Mouse (Mus musculus): Measurements from ENCODE around the gene N4bp1.

N4bp1 gene

DNA sequence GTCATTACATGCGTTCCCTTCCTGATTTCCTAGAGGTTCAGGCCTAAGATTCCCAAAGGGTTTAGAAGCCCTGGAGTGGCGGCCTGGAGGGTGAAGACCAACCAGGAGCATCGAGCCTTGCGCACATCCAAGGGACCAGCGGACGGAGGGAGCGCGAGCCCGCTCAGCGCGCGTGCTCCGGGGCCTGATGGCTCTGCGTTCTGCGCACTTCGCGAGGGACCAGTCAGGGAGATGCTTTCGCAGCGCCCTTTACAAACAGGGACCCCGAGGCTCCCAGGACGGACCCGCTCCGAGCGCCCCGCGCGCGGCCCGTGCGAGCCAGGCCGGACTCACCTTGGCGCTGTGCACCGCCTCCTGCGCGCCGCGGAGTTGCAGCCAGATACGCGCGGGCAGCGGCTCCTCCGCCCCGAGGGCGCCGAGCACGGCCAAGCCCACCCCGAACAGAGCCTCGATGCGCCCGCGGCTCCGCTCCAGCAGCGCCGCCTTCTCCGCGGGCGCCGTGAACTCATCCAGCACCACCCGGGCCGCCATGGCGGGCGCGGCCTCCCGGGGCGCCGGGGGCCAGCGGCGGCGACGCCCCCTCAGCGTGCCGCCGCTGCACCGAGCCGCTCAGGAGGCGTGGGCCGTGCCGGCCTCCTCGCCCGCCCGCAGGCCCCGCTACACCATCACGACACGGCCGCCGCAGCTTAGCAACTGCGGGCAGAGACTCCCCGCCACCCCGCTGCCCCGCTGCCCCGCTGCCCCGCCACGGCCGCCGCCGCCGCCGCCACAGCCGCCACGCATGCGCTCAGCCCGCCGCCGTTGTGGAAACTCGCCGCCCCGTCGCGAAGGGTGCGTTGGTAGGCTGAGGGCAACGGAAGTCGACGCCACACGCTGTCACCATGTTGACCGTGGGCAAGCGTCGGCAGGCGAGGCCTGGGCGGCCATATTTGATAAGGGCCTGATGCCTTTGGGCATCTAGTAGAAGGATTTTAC, at the start of gene N4bp1:
N4bp1 (minus strand) TSS at position 770 of the 975 bp plus-strand sequence.
- DNase-seq = peak; percentile 95 to 98

DNA sequence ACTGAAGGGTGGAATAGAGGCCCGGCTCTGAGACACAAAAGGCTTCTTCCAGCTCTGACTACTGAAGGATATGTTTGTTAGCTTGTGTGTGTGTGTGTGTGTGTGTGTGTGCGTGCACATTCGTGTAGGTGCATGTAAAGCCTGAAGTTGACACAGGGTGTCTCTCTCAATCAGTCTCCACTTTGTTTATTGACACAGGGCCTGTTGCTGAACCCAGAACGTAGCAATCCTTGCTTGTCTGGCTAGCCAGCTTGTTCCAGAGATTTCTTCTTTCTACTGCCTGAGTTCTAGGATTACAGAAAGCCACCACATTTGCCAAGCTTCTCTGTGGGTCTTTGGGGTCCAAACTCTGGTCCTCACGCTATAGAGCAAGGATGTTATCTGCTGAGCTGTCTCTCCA, 49.8 kb upstream of the N4bp1 start:
- no peak for DNase-seq

DNA sequence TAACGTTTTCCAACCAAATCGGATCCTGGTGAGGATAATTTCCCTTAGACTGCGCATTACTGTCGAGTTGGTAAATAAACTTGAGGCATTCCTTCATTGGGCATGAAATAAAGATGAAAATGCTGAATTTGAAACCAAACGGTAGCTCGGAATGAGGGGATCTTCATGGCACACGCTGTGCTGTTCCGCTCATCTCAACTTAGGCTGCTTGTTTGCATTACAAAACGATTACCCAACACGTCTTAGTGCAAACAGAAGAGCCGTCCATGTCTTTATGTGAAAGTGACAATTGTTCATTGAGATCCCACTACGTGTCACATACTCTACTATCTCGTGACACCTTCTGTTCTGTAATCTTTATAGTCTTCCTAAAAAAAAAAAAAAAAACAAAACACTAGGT, 49.3 kb upstream of the N4bp1 start:
- no peak for DNase-seq

DNA sequence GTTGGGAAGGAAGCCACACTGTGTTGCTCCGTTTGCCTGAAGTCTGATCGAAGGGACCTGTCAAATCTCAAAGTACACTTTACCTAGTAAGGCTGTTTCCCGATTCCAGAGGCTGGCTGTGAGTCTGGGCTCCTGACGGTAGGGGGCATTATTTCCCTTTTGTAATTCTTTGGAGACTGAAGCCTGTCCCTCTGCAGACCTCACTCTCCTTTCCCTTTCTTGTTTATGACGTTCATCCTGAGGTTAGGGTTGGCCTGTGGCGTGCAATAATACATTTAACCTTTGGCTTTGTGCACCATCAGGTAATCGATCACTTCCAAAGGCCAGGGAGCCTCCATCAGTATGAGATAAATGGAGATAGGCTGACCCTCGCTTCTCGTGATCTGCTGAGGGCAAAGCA, 48.8 kb upstream of the N4bp1 start:
- peak; percentile 84 for DNase-seq

DNA sequence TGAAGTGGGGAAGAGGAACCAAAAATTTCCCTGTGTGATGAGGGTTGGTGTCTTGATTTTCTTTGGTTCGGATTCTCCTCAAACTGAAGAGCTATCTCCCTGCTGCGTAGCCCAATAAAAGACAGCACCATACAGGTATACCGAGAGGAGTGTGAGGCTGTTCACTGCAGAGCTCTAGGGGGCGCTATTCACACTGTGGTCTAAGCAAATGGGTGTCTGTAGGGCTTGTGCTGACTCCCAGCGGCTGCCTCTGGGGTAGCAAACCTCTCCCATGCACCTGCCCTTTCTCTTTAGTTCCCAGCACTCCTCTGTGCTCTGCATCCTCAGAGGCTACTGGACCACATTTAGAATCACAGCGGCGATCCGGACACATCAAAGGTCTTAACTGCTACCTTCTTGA, 41.2 kb upstream of the N4bp1 start:
- peak in 1 of 2 experiments; percentile 39 for DNase-seq

DNA sequence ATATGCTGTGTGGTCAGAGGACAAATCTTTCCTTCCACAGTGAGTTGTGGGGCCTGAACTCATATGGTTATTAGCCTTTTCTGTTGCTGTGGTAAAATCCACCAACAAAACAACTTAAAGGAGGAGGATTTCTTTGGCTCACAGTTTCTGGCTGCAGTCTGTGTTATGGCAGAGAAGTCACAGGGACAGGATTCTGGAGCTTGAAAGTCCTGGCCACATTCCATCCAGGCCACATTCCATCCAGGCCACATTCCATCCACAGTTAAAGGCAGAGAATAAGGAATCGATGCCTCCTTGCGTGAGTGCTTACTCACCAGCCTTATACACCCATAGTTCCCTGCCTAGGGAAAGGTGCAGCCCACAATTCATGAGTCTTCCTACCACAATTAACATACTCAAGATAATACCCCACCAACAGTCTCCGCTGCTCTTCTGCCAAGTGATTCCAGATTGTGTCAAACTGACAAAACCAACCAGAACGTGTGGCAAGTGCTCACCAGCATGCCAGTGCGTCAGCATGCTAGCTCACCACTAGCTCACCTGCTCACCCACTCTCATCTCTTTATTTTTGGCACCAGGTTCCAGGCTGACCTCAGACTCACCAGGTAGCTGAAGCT, 38.3 kb upstream of the N4bp1 start:
- DNase-seq = peak; percentile 50 to 60

DNA sequence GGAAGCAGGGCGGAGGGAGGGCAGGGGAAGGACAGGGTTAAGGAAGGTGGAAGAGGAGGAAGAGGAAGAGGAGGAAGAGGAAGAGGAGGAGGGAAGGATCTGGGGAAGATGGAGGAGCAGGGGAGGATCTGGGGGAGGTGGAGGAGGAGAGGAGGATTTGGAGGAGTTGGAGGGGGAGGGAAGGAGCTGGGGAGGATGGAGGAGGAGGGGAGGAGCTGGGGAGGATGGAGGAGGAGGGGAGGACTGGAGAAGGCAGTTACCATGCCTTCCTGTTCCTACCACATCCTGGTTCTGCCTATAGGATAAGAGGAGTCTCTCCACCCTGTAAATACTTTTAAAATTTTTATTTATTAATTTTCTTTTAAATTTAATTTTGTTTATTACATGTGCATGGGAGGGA, 37.6 kb upstream of the N4bp1 start:
- DNase-seq = no peak

DNA sequence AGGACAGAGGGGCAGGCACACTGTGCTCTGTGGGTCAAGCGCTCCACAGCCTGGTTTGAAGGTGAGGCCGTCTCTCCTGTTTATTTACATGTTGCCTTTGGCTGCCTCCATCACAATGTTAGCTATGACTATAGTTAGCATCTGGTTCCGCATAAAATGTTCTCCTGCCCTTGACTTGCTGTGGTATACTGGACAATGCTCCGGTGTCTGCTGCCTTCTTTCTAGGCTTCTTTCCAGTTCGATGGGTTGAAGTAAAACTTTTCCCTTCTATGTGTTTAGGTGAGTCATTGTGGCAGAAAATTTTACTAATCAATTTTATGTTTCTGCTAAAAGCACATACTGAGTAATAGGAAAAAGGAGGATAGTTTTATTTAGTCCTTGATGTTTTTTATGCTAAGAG, 37.1 kb upstream of the N4bp1 start:
- DNase-seq = no peak

DNA sequence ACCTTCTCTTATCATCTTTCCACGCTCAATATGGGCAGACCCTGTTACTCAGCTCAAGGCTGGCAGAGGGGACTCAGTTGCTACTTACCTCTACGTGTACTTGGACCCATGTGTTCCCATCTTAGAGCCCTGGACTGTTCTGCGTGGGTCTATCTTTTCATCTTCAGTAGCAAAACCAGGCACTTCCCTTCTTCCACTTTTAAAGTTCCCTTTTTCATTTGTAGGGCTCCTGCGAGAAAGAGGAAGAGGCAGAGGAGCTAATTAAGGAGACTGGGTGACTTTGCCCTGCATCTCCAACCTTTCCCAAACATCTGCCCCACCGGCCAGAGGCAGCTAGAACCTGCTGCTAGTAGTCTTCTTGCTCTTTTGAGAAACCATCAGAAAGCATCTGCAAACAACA, 35.9 kb upstream of the N4bp1 start:
- no peak for DNase-seq

DNA sequence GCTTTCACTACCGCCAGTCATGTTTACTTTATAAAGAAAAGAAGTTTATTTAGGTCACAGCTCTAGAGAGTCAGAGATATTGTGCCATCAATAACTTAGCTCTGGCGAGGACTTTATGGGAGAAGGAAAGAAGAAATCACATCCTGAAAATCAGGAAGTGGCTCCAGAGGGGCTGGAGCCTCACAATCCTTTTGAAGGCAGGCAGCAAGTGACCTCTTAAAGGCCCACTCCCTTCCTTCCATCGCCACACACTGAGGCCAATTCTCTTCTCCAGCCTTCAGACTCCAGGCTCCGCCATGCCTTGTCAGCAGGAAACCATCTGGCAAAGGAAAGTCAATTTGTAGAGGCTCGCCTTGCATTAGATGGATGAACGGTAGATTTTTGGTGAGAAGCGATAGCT, 35.4 kb upstream of the N4bp1 start:
- DNase-seq = no peak

DNA sequence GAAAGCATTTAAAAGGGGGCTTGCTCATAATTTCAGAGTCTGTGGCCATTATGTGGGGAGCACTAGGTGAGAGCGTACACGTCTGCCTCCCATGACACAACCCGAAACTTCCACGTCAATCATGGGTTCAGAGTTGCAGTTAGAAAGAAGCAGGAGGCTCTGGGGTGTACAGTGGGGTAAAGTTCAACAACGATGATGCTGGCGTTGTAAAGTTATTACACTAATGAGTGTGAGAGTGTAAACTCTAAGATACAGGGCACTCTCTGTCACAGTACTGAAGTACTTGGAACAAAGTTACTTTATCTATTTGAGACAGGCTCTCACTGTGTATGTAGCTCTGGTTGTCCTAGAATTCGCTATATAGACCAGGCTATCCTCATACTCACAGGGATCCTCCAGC, 35.0 kb upstream of the N4bp1 start:
- no peak for DNase-seq

DNA sequence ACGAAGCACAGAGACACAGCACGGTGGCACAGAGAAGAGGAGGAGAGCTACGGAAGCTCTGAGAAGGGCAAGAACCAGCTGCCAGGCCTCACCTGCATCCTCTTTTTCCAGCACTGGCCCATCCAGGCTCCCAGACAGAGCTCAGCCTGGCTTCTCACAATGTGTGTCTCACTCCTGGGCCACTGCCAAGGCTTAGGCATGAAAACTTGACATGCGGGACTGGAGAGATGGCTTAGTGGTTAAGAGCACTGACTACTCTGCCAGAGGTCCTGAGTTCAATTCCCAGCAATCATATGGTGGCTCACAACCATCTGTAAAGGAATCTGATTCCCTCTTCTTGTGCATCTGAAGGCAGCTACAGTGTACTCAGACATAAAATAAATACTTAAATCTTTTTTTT, 34.2 kb upstream of the N4bp1 start:
- DNase-seq = peak in 1 of 2 experiments; percentile 35

DNA sequence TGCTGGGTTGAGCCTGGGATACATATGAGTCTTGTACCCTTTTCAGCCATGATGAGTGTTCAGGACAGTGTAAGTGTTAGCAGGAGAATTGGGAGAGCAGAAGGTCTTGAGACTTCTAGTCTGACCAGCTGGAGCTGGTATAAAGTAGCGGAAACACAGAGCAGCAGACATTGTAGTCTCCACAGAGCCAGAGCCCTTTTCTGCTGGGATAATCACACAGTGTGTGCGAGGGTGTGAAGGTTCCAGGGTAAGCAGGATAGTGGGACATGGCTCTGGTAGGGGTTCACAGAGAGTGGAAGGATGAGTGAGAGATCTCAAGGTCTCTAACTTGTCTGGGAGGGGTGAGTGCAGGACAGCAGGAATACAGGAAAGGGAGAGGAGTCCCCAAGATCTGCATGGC, 33.0 kb upstream of the N4bp1 start:
- DNase-seq = no peak

DNA sequence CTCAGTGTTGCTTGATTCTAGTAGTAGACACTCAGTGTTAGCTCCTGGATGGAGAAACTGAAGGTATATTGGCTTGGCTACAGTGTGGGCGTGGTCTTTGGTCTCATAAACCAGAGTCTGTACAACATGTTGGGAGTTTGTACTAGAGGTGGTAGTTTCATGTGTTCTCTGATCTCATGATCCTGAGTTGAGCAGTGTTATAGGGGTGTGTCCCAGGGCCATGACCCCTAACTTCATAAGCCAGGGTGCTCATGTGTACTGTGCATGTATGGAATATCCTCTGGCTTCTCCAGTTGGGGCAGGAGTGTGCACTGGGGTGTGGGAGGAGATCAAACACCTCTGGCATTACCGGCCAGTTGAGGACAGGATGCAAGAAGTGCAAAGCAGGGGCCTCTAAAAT, 32.6 kb upstream of the N4bp1 start:
- DNase-seq = no peak

DNA sequence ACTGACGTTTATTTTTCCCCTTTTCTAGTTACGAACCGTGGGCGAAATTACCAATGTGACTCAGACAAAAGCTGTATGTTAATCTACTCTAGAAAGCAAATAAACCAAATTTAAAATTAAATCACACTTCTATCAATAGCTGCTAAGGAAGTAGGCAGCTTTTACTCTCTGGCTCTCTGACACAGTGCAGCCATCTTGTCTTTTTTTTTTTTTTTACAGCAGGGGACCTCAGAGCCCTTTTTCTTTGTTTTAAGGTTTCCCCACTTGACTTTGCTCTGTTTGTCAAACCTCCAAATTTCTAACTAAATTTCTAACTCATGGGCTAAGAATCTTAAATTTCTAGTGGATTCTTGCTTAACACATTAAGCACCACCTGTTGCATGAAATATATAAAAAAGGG, 31.3 kb upstream of the N4bp1 start:
- no peak for DNase-seq

DNA sequence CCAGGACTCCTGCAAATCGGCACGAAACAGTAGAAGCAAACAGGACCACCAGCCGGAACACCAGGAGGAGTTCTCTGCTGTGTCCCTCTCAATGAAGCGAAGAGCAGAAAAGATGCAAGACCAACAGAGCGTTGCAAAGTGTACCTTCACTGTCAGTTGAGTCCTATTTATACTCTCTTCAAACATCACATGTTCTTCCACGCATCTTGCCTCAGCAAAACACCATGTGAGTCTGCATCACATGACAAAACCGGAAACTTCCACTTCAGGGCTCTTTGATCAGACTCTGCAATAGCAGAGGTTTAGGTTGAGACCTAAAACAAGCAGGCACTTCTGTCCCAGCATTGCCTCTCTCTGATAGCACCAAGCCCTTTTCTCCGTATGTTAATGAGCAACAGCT, 26.1 kb upstream of the N4bp1 start:
- no peak for DNase-seq

DNA sequence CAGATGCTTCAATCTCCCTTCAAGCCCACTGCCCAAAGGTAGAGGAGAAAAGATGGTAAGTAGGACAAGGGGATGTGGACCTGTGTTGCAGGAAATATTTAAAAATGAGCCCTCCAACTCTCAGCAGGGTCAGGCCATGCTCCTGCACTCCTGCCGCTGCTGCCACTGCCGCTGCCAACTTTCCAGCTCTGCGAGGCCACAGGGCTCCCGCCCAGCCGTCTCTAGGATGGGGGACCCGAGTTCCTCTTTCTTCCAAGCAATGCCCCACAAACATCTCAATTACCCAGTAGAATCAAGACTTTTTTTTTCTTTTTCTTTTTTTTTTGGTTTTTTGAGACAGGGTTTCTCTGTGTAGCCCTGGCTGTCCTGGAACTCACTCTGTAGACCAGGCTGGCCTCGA, 25.2 kb upstream of the N4bp1 start:
- no peak for DNase-seq

DNA sequence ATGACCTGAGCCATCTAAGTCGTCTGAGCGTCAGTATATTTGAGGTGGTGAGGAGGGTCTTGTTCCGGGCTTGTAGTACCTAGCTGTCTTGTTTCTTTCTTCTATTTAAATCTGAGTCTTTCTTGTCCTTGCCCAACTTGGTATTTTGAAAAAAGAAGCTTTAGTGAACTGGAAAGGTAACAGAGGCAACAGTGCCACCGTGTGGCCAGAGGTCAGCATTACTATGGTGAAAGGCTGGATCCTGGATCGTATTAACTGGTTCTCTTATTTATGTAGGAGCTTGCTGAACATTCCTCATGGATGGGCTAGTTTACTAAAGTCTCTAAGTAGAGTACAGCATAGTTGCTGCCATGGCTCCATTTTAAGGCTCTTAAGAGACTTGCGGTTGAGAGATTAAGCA, 23.5 kb upstream of the N4bp1 start:
- DNase-seq = peak; percentile 82 to 89

DNA sequence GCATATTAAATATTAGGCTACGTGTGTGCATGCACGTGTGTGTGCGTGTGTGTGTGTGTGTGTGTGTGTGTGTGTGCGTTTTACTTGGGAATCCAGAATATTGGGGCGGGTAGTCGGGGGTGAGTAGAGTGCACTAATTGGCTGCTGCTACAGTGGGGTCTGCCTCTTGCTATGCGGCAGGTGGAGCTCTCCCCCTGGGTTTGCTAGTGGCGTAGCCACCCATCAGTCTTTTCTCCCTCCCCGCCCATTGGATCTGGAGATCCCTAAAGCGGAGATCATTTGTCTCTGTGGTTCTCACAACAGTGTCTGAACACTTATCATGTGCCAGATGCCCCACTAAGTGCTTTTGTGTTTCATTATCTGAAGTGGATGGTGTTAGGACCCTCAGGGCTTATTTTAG, 19.9 kb upstream of the N4bp1 start:
- DNase-seq = no peak

DNA sequence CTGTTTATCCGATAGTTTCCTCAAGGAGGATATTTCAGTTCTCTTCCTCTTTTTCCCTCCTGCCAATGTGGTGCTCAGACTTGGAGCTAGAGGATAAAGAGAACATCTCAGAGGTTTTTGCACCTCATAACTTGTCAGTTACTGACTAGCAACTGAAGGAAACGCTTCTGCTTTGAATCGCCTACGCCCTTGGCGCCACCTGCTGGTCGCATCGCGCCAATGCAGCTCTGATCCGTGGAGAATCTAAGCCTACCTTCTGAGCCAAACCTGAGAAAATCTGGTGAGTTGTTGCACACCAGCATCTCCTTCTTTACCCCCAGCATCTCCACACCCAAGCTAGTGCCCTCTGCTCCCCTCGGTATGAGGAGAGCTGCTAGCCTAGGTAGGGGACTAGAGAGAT, 18.0 kb upstream of the N4bp1 start:
- peak; percentile 91 to 94 for DNase-seq

DNA sequence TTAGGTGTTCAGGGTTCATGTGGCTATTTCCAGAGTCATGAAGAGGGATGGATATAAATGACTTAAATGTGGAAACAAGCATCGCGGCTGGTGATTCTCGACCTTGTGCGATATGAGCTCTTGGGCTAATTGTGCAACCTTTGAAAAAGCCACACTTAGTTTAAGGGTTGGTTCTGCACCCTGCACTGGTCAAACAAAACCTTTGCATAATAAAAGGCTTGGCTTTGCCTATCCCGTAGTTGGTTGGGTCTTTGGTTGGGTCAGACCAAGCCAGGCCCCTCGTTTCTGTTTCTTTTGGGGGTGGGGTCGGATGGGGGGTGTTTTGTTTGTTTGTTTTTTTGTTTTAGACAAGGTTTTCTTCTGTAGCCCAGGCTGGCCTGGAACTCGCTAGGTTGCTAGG, 17.6 kb upstream of the N4bp1 start:
- no peak for DNase-seq

DNA sequence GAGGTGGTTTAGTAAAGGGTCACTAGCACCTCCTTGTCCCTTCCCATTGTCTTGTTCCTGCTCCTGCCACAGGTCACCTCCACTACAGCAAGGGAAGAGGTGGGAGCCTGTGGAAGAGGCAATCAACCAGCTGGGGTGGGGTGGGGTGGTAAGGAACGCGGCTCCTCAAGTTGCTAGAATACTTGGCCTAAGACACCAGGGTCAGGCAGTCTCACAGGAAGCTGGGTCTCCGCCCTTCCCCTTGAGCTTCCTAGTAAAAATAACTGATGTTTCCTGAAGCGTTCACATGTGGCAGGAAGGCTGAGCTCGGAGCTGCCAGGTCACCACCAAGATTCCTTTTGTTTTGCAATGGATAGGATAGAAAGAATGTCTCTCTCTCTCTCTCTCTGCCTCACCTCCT, 16.9 kb upstream of the N4bp1 start:
- no peak for DNase-seq

DNA sequence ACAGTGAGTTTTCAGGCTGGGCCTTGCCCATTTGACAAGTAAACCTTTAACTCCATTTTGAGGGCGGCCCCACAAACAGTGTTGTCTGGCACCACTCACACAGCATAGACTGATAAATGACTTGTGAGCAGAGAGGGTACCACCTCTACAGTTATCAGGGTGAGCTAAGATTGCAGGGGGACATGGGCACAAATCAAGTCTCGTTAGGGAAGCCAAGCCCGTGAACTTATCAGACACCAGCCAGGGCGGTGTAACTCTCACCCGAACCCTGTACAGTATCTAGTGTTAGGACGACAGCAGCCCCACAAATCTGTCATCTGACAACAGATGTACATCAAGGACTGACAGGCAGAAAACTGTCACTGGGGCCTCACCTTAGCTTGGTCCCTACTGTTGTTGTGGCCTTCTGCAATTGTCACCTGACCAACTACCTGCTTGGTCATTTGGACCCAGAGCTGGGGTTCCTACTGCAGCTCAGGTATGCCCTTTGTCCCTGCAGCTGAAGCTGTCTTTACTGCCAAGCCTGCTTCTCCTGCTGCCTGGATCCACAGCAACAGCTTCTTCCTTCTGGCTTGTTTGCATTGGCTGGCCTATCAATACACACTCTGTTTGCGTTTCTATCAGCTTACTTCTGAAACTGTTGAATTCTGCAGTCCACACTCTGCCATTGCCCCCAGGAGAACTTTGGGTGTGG, 12.8 kb upstream of the N4bp1 start:
- no peak for DNase-seq

DNA sequence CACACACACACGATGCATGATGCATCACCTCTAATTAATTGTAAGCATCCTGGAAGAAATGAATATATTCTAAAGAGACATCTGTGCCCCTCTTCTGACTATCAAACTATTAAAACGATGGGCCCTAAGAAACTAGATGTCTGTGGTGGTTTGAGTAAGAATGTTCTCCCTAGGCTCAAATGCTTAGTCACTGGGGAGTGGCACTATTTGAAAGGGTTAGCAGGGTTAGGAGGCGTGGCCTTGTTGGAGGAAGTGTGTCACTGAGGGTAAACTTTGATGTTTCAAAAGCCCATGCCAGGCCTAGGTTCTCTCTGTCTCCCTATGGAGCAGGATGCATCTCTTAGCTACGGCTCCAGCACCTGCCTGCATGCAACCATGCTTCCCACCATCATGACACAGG, 10.3 kb upstream of the N4bp1 start:
- no peak for DNase-seq
